Mouse (Mus musculus) embryo, embryonic 9.5 days (tissue): Measurements from ENCODE around the gene Usp48.
A peak's percentile ranks its signal among the peaks of the same experiment; 100 is the strongest.
"Not testable (repeated sequence)": the region's sequence is repeated elsewhere in the genome, so short reads cannot be mapped to it uniquely, and the experiment has no call there.

ENCODE experiments used
- DNase-seq: peaks from one replicate; pipeline ENCODE4 v3.0.0-alpha.2; 2017; ENCODE audit errors: extremely low spot score

The Usp48 gene

DNA sequence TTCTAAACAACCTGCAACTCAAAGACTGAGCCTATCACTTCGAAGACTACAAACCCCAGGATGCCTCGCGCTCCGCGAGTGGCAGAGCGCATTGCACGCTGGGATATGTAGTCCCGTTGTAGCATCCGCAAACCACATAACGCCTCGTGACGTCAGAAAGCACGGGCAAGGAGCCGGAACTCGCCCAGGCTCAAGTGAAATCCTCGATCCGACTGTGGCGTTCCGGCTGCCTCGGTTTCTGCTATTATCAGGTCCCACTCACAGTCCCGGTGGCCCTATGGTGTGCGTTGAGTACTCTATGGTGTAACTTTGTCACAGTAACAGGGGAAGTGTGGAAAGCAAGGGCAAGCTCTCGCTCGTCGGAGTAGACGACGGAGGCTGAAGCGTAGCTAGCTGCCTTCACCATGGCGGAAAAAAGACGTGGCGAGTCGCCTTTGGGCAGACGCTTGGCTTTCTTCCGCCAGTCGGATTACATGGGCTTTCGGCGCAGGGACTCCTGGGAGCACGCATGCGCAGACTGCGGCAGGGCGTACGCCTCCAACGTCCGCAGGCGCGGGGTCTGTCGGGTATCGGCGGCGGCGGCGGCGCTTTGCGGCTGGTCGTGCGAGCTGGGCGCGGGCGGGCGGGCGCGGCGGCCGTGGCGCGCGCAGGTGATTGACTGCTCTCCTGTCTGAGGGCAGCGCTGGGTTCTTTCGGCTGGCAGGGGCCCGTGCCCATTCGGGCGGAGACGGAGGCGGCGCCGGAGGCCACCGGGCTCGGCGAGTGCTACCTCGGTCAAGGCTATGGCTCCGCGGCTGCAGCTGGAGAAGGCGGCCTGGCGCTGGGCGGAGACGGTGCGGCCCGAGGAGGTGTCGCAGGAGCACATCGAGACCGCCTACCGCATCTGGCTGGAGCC is at the start of gene Usp48:
Gene Usp48 (plus strand): TSS at position 155 of the 895 bp plus-strand sequence.
- DNase-seq: peak; percentile 97

GRCm38 (mm10) chr4:137545568-137545967 is 48.0 kb upstream of the Usp48 start:
- DNase-seq: no peak

GRCm38 (mm10) chr4:137546003-137546525 is 47.5 kb upstream of the Usp48 start:
- DNase-seq: peak; percentile 47

GRCm38 (mm10) chr4:137553466-137553865 is 40.1 kb upstream of the Usp48 start:
- DNase-seq: no peak

DNA sequence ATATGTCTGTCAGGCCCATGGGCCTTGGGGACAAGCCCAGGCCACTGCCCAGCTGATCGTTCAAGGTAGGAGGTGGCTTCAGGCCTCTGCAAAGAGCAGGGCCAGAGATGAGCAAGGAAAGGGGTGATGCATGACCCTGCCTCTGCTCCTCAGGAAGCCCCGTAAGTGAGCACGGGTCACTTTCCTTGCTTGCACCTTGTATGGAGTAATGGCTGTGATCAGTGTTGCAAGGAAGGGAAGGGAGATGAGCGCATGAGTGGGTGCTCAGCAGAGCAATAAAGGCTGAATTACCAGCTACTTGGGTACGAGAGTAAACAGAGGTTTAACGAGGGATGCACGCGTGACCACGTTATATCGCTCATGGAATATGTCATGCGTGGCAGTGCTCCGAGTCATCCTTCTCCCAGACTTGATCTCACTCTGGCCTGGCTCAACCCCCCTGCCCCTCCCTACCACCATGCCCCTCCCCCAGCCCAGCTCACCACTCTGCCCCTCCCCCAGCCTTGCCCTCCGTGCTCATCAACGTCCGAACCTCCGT is 36.8 kb upstream of the Usp48 start:
- no peak for DNase-seq

DNA sequence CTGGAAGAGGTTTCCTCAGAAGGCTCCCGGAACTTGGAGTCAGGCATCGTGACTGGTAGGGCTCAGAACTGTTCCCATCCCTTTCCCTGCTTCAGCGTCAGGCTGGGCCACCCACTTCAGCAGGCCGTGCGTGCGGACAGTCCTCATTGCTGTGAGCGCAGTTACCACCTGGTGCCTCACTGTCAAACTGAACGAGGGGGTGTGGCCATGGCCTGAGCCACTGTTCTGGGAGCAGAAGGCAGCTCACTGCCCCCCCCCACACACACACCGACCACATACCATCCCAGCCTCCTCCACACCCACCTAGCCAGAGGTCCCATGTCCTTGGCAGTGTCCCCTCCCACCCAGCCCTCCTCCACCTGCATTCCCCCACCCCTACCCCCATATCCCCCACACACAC is 23.7 kb upstream of the Usp48 start:
- DNase-seq: no peak

GRCm38 (mm10) chr4:137574469-137574868 is 19.1 kb upstream of the Usp48 start, which contains the start of gene Ldlrad2:
Gene Ldlrad2 (minus strand): TSS chr4:137574569.
- no peak for DNase-seq

- no peak for DNase-seq
Observed at GRCm38 (mm10) chr4:137577486-137577885, 16.1 kb upstream of the Usp48 start.

- DNase-seq: peak; percentile 77
Observed at GRCm38 (mm10) chr4:137578181-137578845, 15.2 kb upstream of the Usp48 start.

DNA sequence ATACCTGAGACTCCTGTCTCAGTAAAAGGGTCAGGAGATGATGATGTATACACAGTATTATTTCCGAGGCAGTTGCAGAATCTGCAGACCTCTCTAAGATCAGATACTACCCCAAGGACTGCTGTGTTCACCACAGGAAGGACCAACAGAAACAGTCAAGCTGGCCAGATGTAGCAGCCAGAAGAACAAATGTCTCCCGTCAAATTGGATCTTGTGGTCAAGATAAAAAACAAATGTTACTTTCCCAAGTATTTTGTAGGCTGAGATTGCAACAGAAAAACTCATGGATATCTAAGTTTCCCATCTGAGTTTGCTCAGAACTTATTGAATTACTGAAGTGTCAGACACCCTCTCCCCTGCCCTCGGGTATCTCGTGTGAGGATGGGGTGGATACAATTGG is 13.8 kb upstream of the Usp48 start:
- no peak for DNase-seq

GRCm38 (mm10) chr4:137580299-137580698 is 13.3 kb upstream of the Usp48 start:
- no peak for DNase-seq

GRCm38 (mm10) chr4:137581815-137582214 is 11.7 kb upstream of the Usp48 start:
- DNase-seq: peak; percentile 26

DNA sequence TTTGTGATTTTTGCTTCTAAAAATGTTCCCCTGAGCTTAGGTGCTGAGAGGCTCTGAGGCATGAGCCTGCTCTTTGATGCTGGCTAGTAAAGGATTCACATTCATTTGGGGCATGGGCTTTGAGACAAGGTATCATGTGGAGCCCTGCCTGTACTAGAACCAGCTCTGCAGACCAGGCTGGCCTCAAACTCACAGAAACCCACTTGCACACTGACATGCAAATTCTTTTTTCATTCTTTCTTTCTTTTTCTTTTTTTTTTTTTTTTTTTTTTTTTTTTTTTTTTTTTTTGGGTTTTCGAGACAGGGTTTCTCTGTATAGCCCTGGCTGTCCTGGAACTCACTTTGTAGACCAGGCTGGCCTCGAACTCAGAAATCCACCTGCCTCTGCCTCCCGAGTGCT is 4.5 kb upstream of the Usp48 start:
- DNase-seq: not testable (repeated sequence)

DNA sequence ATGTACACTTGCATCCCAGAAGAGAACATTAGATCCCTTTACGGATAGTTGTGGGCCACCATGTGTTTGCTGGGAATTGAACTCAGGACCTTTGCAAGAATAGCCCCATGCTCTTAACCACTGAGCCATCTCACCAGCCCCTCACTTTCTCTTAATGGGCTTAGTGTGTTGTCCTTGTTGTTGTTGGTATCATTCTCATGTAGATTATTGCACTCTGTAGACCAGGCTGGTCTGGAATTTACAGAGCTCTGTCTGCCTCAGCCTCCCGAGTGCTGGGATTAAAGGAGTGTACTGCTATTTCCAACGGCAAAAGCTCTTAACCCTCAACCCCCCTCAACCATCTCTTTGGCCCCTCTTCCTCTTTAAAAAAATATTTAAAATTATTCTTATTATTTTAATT is 4.0 kb upstream of the Usp48 start:
- no peak for DNase-seq

GRCm38 (mm10) chr4:137590961-137591360 is 2.6 kb upstream of the Usp48 start:
- no peak for DNase-seq

- DNase-seq: no peak
Observed at GRCm38 (mm10) chr4:137594496-137595270, 1.1 kb downstream of the Usp48 start.

DNA sequence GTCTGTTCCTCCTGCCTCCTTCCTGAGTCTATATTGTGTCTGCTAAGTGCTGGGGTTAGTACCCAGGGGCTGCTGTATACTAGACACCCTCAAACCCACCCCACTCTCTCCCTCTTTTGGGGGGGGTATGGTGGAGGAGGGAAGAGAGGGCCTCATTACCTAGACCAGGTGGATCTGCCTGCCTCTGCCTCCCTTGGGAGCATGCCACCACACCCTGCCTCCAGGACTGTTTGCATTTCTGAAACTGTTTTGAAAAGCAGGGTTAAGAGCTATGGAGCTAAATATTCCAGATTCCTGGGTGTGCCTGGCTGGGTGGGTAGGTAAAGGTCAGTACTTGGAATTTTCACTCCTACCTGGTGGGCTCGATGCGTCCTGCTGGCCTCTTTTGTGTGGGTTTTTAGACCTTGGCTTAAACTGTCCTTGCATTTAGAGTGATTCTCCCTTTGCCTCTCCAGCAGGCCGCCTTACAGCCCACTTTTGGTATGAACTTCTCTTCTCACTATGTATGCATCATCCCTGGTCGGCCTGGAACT is 3.6 kb downstream of the Usp48 start:
- no peak for DNase-seq

- no peak for DNase-seq
Observed at GRCm38 (mm10) chr4:137598577-137598976, 5.0 kb downstream of the Usp48 start.

GRCm38 (mm10) chr4:137603449-137604171 is 10.1 kb downstream of the Usp48 start:
- DNase-seq: no peak

DNA sequence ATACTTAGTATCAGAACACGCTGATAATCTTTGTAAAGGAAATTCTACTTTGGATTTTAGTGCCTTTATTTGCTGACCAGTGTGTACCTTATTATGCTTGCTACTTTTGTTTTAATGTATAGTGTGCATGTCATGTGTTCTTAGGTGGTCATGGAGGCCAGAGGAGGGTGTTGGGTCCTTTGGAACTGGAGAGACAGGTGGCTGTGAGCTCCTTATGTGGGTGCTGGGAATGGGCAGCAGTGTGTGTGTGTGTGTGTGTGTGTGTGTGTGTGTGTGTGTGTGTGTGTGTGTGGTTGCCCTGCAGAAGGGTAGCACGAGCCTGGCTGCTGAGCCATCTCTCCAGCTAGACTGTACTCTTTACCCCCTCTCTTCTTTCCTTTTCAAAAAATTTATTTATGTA is 13.5 kb downstream of the Usp48 start:
- DNase-seq: no peak

GRCm38 (mm10) chr4:137609281-137609680 is 15.7 kb downstream of the Usp48 start:
- no peak for DNase-seq
